Mouse (Mus musculus) intestine, embryonic 15.5 days (tissue): Measurements from ENCODE around the gene Slc25a22. TPM values are rescaled to one million over a fixed set of nuclear protein-coding genes. Genes with fewer than 3 reads are reported as not detected.
"Not testable (repeated sequence)": the region's sequence is repeated elsewhere in the genome, so short reads cannot be mapped to it uniquely, and the experiment has no call there.

Source experiments
- ATAC-seq: fragments of 200-750 bp; cut with Nextera tagmentation; 2 replicates; pipeline ENCODE4 v1.8.0; 2017; ENCODE audit warnings: moderate TSS enrichment, moderate library complexity
- H3K27ac ChIP-seq: fragments of 300-500 bp; sonication (generic); 2 replicates; pipeline ENCODE4 v1.5.1; 2015; ENCODE audit warnings: mild to moderate bottlenecking, inconsistent platforms
- H3K27me3 ChIP-seq: fragments of 300-500 bp; sonication (generic); replicated peaks from 2 replicates; pipeline ENCODE4 v1.6.1; 2015; ENCODE audit warnings: inconsistent platforms
- H3K36me3 ChIP-seq: fragments of 300-500 bp; sonication (generic); 2 replicates; pipeline ENCODE4 v1.6.1; 2015; ENCODE audit warnings: inconsistent platforms
- H3K4me1 ChIP-seq: fragments of 300-500 bp; sonication (generic); replicated peaks from 2 replicates; pipeline ENCODE4 v1.6.1; 2015; ENCODE audit warnings: inconsistent platforms
- H3K4me2 ChIP-seq: fragments of 300-500 bp; sonication (generic); replicated peaks from 2 replicates; pipeline ENCODE4 v1.6.1; 2015; ENCODE audit warnings: mild to moderate bottlenecking, inconsistent platforms
- H3K4me3 ChIP-seq: fragments of 300-500 bp; sonication (generic); replicated peaks from 2 replicates; pipeline ENCODE4 v1.5.1; 2015; ENCODE audit warnings: inconsistent platforms
- H3K9ac ChIP-seq: fragments of 300-500 bp; sonication (generic); 2 replicates; pipeline ENCODE4 v1.6.1; 2015; ENCODE audit warnings: inconsistent platforms
- H3K9me3 ChIP-seq: fragments of 300-500 bp; sonication (generic); 2 replicates; pipeline ENCODE4 v1.6.1; 2016; ENCODE audit warnings: inconsistent platforms
- WGBS: fragments of 180-500 bp; shearing (Covaris S2); methylation state at CpG from one replicate; pipeline ENCODE4 v1.1.7; 2015; 5-methylcytosine and 5-hydroxymethylcytosine counted together
- polyA plus RNA-seq: library from polyadenylated mRNA; unstranded; fragments of >200 nt; fragmentation: Nextera tagmentation; extraction: Ambion mirVana; gene quantifications from 2 replicates; pipeline ENCODE4 v1.2.1, GENCODE M21; 2015

Slc25a22 gene
- polyA plus RNA-seq, 1 experiment from 2014 or later, result 28.5 TPM

- 72% methylated on average over 2 of the region's 2 CpGs for WGBS
- Histone ChIP-seq H3K4me1 (peaks cover 25% of the 10 kb centered on the region), H3K27ac (no peak overlapping the region), H3K9ac (no peak overlapping the region), H3K4me2 (no peak overlapping the region), H3K36me3 (peaks cover 27% of the 10 kb centered on the region), H3K4me3 (no peak overlapping the region), H3K27me3 (no peaks in the 10 kb centered on the region), H3K9me3 (no peaks in the 10 kb centered on the region)
- no peak for ATAC-seq
These were observed 15.9 kb upstream of the Slc25a22 start for GRCm38 (mm10) chr7:141453636-141454035.

DNA sequence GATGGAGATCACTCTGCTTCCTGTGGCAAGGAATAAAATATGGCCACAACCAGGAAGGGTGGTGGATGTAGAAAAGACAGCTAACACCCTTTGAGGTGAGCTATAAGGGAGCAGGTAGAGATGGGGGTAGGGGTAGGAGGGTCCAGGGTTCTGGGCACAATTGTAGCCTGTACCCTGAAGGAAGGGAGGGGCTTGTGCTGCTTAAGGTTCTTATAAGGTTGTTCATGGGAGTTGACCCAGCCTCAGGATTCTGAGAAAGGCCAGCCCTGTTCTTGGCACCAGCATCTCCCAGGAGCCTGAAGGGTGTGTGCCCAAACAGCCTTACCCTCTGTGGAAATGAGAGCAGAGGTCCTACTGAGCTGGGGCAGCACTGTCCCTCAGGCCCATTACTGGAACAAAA is 14.2 kb upstream of the Slc25a22 start:
- Histone ChIP-seq H3K4me3 (no peak overlapping the region), H3K4me2 (no peak overlapping the region), H3K9me3 (no peaks in the 10 kb centered on the region), H3K4me1 (peaks cover 27% of the 10 kb centered on the region), H3K36me3 (peaks cover 27% of the 10 kb centered on the region), H3K27ac (no peak overlapping the region), H3K9ac (no peak overlapping the region), H3K27me3 (no peaks in the 10 kb centered on the region)
- ATAC-seq, result no peak

GRCm38 (mm10) chr7:141447110-141447991 is 9.7 kb upstream of the Slc25a22 start, which contains the start of gene Rplp2:
TSS of gene Rplp2 (plus strand) at chr7:141447370.
- peak within 1 kb of the TSS; percentile 96 for H3K9ac ChIP-seq
- H3K4me2 ChIP-seq, result peak within 1 kb of the TSS; percentile 61
- ATAC-seq, result peak; percentile 92
- peaks cover 26% of the 10 kb centered on the region for H3K4me1 ChIP-seq
- peaks cover 27% of the 10 kb centered on the region for H3K36me3 ChIP-seq
- H3K4me3 ChIP-seq, result peak within 1 kb of the TSS; percentile 92
- no peaks in the 10 kb centered on the region for H3K9me3 ChIP-seq
- no peaks in the 10 kb centered on the region for H3K27me3 ChIP-seq
- H3K27ac ChIP-seq, result peak within 1 kb of the TSS; percentile 92
- under 1% methylated on average over 63 of the region's 63 CpGs for WGBS

- WGBS, result 67% methylated on average over 3 of the region's 3 CpGs
- ATAC-seq, H3K9me3 ChIP-seq, H3K4me3 ChIP-seq, H3K27me3 ChIP-seq, H3K9ac ChIP-seq, H3K4me2 ChIP-seq, H3K27ac ChIP-seq: not testable (repeated sequence)
- Histone ChIP-seq H3K36me3 (peaks cover 19% of the 10 kb centered on the region), H3K4me1 (peaks cover 33% of the 10 kb centered on the region)
These were observed 8.7 kb upstream of the Slc25a22 start for GRCm38 (mm10) chr7:141446374-141446773.

DNA sequence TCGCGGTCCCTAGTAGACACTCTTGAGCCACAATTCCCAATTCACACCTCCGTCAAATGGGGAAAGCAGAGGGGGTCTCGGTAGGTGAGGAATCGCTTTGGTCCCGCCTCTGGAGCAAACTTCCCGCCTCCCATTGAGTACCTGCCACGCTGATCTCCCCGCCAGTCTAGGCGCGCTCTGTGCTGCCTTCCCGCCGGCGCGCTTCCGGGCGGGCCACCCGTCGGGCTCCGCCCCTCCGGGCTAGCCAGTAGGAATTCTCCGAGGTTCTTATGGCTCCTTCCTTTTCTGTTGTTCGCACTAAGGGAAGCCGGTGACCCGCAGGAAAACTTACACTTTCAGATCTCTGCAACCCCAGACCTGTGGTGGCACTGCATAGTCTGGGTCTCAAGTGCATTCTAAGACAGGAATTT is 6.1 kb upstream of the Slc25a22 start, which contains the start of gene Pidd1:
Gene Pidd1, minus strand, starts transcription at position 198 of the 410 bp plus-strand sequence.
- under 1% methylated on average over 25 of the region's 25 CpGs for WGBS
- H3K4me2 ChIP-seq, result peak within 1 kb of the TSS; percentile 88
- peak; percentile 72 for ATAC-seq
- H3K27ac ChIP-seq, result peak within 1 kb of the TSS; percentile 74
- peak within 1 kb of the TSS; percentile 69 for H3K9ac ChIP-seq
- H3K27me3 ChIP-seq, result no peaks in the 10 kb centered on the region
- peak within 1 kb of the TSS; percentile 53 for H3K4me3 ChIP-seq
- H3K4me1 ChIP-seq, result peaks cover 38% of the 10 kb centered on the region
- no peaks in the 10 kb centered on the region for H3K9me3 ChIP-seq
- H3K36me3 ChIP-seq, result no peaks in the 10 kb centered on the region

- Histone ChIP-seq H3K9me3 (no peaks in the 10 kb centered on the region), H3K27me3 (no peaks in the 10 kb centered on the region), H3K36me3 (0 out of 2 replicates have a peak, but pooled peaks cover under 1% of the 10 kb centered on the region), H3K9ac (peak overlapping the region; percentile 69), H3K4me1 (peaks cover 32% of the 10 kb centered on the region), H3K4me2 (peak overlapping the region; percentile 88), H3K4me3 (peak overlapping the region; percentile 53), H3K27ac (peak overlapping the region; percentile 51)
- WGBS, result 13% methylated on average over 12 of the region's 12 CpGs
- peak; percentile 4 for ATAC-seq
These were observed 5.6 kb upstream of the Slc25a22 start for GRCm38 (mm10) chr7:141443081-141443821.

DNA sequence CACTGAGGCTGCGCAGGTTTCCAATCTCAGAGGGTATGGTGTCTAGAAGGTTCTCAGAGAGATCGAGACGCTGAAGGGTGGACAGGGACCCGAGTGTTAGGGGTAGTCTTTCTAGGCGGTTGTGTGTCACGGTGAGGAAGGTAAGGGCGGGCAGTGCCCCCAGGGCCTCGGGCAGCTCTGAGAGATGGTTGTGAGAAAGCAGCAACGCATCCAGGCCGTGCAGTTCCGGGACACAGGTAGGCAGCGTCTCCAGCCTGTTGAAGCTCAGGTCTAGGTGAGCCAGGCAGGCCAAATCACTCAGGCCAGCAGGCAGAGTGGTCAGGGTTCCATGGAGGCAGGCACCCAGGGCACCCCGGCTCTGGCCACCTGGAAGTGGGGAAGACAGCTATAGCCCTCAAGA is 4.5 kb upstream of the Slc25a22 start:
- H3K27ac ChIP-seq, result no peak overlapping the region
- peak overlapping the region; percentile 88 for H3K4me2 ChIP-seq
- peaks cover 31% of the 10 kb centered on the region for H3K4me1 ChIP-seq
- H3K4me3 ChIP-seq, result peak overlapping the region; percentile 53; the same call in 1 of the 2 replicates
- no peaks in the 10 kb centered on the region for H3K27me3 ChIP-seq
- H3K9ac ChIP-seq, result peak overlapping the region; percentile 69
- no peaks in the 10 kb centered on the region for H3K9me3 ChIP-seq
- 0 out of 2 replicates have a peak, but pooled peaks cover 2% of the 10 kb centered on the region for H3K36me3 ChIP-seq
- ATAC-seq, result no peak
- 94% methylated on average over 13 of the region's 13 CpGs for WGBS

DNA sequence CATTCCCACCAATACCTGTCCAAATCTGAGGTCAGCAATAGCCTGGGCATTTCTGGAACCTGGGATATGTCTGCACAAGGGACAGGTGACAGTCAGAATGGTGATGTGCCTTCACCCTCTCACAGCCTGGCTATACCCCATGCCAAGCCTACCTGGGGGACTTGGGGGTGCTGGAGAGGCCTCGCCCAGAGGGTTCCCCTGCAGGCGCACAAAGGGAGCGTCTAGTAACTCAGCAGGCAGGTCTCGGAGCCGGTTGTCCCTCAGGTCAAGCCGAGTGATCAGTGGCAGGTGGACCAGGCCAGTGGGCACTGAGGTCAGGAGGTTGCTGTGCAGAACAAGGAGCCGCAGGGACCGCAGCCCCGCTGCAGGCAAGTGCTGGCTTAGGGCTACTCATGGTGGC is 3.8 kb upstream of the Slc25a22 start:
- H3K4me2 ChIP-seq, result no peak overlapping the region
- H3K27ac ChIP-seq, result no peak overlapping the region
- H3K4me3 ChIP-seq, result no peak overlapping the region
- H3K9me3 ChIP-seq, result no peaks in the 10 kb centered on the region
- H3K4me1 ChIP-seq, result peaks cover 33% of the 10 kb centered on the region
- 0 out of 2 replicates have a peak, but pooled peaks cover 2% of the 10 kb centered on the region for H3K36me3 ChIP-seq
- 91% methylated on average over 9 of the region's 9 CpGs for WGBS
- no peaks in the 10 kb centered on the region for H3K27me3 ChIP-seq
- ATAC-seq, result no peak
- H3K9ac ChIP-seq, result no peak overlapping the region

DNA sequence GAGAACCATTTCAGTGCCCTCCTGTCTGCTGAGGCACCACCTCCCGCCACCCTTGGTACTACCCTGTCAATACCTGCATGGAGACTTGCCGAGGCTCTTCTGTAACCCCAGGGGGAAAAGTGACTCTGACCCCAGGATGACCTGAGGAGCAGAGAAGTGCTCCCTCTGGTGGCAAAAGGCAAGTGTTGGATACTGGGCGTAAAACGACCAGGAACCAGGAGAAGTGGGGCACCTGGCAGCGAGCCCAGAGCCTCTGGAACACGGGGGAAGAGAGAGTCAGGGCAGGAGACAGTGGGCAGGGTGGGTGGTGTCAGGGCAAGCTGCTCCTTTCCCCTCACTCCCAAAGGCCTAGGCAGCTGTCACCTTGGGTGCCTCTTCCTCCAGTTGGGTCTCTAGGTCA is 2.9 kb upstream of the Slc25a22 start:
- no peak overlapping the region for H3K4me3 ChIP-seq
- 26% methylated on average over 6 of the region's 6 CpGs for whole genome bisulfite sequencing
- H3K27ac ChIP-seq, result no peak overlapping the region
- H3K27me3 ChIP-seq, result no peaks in the 10 kb centered on the region
- no peak for ATAC-seq
- no peak overlapping the region for H3K9ac ChIP-seq
- no peak overlapping the region for H3K4me2 ChIP-seq
- H3K9me3 ChIP-seq, result no peaks in the 10 kb centered on the region
- H3K36me3 ChIP-seq, result 0 out of 2 replicates have a peak, but pooled peaks cover 2% of the 10 kb centered on the region
- H3K4me1 ChIP-seq, result peaks cover 42% of the 10 kb centered on the region

- H3K9ac ChIP-seq, result no peak overlapping the region
- no peak overlapping the region for H3K4me2 ChIP-seq
- H3K36me3 ChIP-seq, result 0 out of 2 replicates have a peak, but pooled peaks cover 2% of the 10 kb centered on the region
- no peak overlapping the region for H3K27ac ChIP-seq
- peaks cover 49% of the 10 kb centered on the region for H3K4me1 ChIP-seq
- no peaks in the 10 kb centered on the region for H3K9me3 ChIP-seq
- 96% methylated on average over 11 of the region's 11 CpGs for WGBS
- no peak for ATAC-seq
- no peak overlapping the region for H3K4me3 ChIP-seq
- H3K27me3 ChIP-seq, result no peaks in the 10 kb centered on the region
These were observed 2.1 kb upstream of the Slc25a22 start for GRCm38 (mm10) chr7:141439811-141440210.

GRCm38 (mm10) chr7:141439140-141439679 is 1.5 kb upstream of the Slc25a22 start:
- Histone ChIP-seq H3K36me3 (0 out of 2 replicates have a peak, but pooled peaks cover 2% of the 10 kb centered on the region), H3K27me3 (no peaks in the 10 kb centered on the region), H3K4me2 (no peak overlapping the region), H3K4me3 (no peak overlapping the region), H3K4me1 (peaks cover 55% of the 10 kb centered on the region), H3K27ac (no peak overlapping the region), H3K9ac (no peak overlapping the region), H3K9me3 (no peaks in the 10 kb centered on the region)
- no peak for ATAC-seq
- WGBS, result 95% methylated on average over 10 of the region's 10 CpGs
